Mouse (Mus musculus) brain, embryonic 14.5 days (tissue): ENCODE data around the gene Tlr8.

Experiments used
- CTCF ChIP-seq: fragments of 200-500 bp; IDR thresholded peaks from 2 replicates; pipeline ENCODE4 v1.5.1; 2012; ENCODE audit warnings: inconsistent platforms, mild to moderate bottlenecking, moderate library complexity, borderline replicate concordance; ENCODE audit not compliant: insufficient read depth, insufficient read length; ENCODE audit errors: extremely low read depth
- POLR2A ChIP-seq: fragments of 200-500 bp; IDR thresholded peaks from 2 replicates; pipeline ENCODE4 v1.6.1; 2012; ENCODE audit warnings: mild to moderate bottlenecking, inconsistent platforms, borderline replicate concordance; ENCODE audit not compliant: poor library complexity, insufficient read depth, insufficient read length, severe bottlenecking; ENCODE audit errors: extremely low read depth

DNA sequence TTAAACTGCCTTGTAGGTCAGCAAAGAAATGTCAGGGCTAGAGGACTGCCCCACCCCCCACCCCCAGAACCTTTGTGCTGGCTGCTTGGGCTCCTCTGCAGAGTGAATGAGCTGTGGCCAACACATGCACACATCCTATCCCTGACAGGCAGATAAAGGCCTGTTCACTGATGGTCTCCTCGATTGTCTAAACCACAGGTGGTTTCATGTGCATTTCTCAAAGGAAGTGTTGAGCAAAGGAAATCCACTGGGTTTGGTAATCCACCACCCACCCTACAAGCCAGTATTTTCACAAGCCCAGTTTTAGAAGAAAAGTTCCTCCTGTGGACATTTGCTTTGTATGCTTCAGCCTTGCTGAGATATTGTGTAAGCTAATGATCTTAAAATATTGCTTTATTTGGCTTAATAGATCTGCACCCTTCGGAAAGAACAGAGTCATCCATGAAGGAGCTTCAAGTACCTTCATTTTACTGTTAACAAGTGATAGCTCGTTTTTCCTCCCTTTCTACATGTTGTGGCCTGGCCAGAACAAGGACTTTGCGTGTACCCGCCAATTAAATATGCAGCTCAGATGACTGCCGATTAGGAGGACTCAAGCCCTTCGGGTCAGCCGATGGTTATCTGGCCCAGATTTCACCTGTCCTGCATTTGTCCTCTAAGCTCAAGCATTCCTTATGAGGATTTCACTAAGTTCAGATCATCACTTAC lies 58.2 kb downstream of the Tlr8 start:
- TF ChIP-seq POLR2A (no peak), CTCF (no peak)
